Mouse (Mus musculus) ovary, postnatal 14 days (tissue): ENCODE measurements around the gene Gm10974.

Experiments
- DNase-seq: peaks from one replicate; pipeline ENCODE4 v3.0.0; 2022; ENCODE audit warnings: low spot score

The Gm10974 gene

GRCm38 (mm10) chr7:66365904-66366303, at the start of gene Gm10974:
TSS of gene Gm10974 (plus strand) at chr7:66365905.
- no peak for DNase-seq

DNA sequence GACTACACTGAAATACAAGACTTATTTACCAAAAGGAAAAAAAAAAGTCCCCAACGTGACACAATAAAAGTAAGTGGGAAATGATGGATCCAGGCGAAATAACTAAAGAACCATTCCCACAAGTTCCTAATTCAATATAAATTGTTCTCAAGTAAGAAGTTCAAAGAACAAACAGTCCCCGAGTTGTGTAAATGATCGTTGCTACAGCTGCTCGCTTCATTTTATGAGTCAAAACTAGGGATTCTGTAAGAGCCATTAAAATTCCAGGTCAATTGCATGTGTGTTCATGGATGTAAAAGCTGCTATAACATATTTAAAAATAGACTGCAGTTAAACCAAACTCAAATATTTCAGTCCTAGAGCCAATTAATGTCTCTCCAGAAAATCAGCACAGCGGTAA, 47.6 kb upstream of the Gm10974 start:
- DNase-seq = no peak

- DNase-seq = no peak
These were observed 44.7 kb upstream of the Gm10974 start for GRCm38 (mm10) chr7:66320996-66321395.

GRCm38 (mm10) chr7:66323252-66324015, 42.3 kb upstream of the Gm10974 start:
- no peak for DNase-seq

DNA sequence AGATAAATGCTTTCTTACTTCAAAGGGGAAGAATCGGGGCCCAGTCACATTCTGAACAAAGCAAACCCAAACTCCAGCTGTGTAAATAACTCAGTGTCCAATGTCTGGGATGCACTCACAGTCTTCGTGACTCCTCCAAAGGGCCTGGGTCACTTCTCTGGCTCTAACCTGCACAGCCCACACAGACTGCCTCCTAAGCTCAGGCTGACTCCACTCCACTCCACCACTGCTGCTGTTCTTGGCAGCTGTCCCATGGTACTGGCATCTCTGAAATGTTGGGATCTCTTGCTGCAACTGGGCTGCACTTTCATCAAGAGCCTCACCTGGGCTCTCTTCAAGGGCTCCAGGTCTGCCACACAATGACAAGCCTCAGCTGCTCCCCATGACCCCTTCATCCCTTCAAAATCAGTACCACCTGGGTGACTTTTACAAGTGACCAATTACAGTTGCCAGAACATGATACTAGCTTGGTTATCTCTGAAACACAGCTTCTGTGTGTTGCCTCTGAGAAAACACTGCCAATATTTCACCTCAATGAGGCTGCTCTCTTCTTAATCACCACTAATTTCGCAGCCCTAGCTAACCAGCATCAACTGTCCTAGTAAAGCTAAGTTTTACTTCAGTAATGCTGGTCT, 40.2 kb upstream of the Gm10974 start:
- DNase-seq = no peak

DNA sequence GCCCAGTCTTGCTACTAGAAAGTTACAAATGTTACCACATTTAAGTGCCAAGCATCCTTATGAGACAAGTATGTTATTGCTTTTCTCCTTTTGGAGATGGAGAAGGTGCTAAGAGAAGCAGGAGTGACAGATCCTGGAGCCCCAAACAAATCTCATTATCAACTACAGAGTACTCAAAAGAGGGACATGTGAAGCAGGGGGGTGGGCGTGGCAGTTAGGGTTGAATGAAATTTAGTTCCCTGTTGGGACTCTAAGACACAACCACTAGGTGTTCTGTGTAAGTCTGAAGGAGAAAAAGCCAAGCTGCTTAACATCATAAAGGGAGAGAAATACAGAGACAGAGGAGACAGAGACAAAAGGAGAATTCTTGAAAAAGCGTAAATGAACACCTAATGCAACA, 38.2 kb upstream of the Gm10974 start:
- DNase-seq = no peak

GRCm38 (mm10) chr7:66330610-66331009, 35.1 kb upstream of the Gm10974 start:
- DNase-seq = no peak

- DNase-seq = no peak
These were observed 33.4 kb upstream of the Gm10974 start for GRCm38 (mm10) chr7:66332340-66332739.

GRCm38 (mm10) chr7:66333906-66334500, 31.7 kb upstream of the Gm10974 start:
- no peak for DNase-seq

DNA sequence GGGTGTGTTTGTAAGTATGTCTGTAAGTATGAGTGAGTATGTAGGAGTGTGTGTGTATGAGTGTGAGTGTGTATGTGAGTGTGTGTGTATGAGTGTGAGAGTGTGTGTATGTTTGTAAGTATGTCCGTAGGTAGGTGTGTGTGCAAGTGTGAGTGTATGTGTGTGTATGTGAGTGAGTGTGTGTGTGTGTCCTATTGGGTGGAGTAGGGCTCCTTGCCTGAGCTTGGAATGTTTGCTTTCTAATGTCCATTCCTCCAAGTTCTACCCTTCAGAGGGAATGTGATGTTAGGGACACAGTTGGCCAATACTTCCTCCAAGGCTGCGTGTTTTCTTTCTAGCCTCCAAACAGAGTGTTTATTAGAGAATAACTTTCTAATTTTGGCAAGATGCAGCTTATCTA, 28.8 kb upstream of the Gm10974 start:
- DNase-seq = no peak

DNA sequence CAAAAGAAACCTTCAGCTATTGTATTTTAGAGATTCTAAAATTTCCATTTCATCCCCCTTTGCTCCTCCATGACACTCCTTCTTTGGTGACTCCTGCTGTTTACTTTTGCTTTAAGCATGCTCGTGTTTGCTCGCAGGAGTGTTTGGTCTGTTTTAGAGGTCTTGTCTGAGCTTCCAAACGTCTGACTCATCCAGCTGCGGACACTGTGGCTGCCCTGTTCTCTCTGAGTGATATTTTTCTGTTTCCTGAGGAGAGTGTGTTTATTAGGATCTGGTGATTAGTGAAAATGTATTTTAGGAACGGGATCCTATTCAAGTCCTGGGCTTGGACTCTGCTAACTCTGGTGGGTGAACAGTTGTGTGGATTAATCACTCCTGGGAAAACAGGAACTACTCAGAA, 26.1 kb upstream of the Gm10974 start:
- DNase-seq = peak; percentile 36

- DNase-seq = no peak
These were observed 25.7 kb upstream of the Gm10974 start for GRCm38 (mm10) chr7:66340044-66340443.

GRCm38 (mm10) chr7:66342323-66342722, 23.4 kb upstream of the Gm10974 start:
- DNase-seq = peak; percentile 73

DNA sequence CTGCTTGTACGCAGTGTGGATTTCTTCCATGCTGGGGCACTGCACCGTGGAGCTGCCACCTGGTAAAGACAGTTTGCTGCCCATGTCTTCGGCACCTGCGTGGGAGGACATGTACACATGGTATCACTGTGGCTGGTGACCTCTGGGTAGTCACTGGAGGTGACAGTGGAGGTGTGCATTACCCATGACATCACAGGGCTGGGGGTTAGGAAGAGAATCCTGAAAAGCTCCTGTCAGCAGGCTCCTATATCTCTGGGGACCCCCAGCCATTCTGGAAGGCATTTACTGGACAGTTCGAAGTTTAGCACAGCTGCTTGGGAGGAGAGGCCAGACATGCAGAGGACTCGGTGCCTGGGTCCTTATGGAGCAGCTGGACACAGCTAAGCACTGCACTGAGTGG, 22.9 kb upstream of the Gm10974 start:
- DNase-seq = no peak

- DNase-seq = no peak
These were observed 22.4 kb upstream of the Gm10974 start for GRCm38 (mm10) chr7:66343307-66343706.

DNA sequence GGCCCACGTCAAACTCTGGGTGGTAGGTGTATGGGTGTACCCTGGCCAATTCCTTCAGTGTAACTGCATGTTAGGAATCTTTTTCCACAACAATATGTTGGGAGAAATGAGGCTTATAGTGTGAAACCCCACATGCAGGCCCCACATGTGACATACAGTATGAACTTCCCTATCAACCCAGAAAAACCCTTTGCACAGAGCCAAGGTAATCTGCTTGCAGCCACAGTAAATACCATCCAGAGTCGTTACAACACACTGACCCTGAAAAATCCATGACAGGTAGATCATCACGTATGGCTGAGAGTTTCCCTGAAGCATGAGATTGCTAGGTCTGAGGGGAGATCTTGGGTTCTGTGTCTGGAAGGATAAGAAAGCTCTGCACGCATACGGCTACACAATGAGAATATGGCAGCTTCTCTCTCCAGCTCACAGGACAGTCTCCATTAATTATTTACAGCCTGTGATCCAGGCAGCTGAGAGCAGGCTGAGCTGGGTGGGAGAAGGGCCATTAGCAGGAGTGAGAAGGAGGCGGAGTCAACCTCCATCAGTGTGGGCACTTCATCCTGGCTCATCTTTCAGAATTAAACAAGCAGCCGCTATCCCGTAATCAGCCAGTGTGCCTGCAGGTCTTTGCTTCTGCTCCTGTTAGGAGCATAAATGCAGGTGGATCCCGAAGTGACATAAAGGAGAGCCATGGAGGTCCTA, 18.6 kb upstream of the Gm10974 start:
- DNase-seq = no peak

- no peak for DNase-seq
These were observed 17.1 kb upstream of the Gm10974 start for GRCm38 (mm10) chr7:66348588-66348987.

DNA sequence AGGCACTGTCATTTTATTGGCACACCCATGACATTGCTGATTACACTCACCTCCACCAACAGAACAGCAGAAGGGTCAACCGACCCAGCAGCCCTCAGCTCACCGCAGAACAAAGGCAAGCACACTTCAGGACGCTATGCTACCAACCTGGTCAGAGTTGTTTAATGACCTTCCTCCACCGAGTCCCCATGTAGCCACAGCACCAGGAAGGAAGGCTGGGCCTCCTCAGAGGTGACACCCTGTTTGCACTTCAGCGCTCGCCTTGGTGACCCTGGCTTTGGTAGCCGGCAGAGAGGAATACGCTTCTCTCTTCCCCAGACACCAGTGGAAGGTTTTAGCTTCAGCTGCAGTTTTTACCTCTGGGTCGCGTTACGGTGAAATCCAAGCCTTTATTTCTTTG, 16.0 kb upstream of the Gm10974 start:
- no peak for DNase-seq

- no peak for DNase-seq
These were observed 14.6 kb upstream of the Gm10974 start for GRCm38 (mm10) chr7:66351074-66351473.

DNA sequence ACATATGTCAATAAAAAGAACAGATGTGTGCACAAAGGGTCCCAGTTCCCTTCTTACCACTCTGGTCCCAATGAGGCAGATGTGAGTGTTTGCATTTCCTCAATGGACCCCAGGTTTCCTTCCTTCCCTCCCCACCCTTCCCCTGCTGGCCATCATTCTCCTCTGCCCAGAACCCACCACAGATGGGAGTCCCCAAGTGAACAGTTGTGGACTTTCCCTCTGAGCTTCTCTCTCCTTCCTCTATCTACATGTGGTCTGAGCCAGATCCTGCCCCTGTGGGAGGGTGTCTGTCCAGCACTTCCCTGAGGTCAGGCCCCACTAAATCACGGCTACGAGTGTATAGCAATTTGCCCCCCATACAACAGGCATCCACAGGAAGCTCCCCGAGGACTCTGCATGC, 10.8 kb upstream of the Gm10974 start:
- no peak for DNase-seq

DNA sequence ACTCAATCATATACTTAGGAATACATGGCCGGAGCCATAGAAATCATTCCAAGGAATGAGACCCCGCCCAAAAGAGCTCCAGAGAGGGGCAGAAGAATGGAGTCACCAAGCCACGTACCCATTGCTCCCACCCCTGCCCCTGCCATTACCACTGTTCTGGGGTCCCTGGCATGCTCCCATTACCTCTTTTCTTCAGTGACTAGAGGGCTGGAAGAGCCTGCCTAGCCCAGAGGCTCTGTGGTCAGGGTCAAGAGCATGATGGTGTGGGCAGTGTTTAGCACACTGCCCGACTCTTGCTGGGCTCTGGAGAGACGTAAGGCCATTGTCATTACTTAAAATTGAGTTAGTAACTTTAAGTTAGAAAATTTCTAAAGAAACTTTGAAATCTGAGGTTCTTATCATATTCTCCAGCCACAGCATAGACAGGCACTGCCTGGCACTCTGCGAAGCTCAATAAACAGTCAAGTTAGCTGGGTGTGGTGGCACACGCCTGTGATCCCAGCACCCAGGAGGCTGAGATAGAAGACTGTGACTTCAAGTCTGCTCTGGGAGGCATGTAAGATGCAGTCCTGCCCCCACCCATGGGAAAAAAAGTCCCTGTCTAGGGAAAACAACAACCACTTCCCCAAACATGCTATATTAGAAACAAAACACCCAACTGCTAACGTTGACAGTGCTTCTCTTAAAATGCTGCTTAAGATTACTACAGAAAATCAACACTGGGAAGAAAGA, 9.7 kb upstream of the Gm10974 start:
- DNase-seq = no peak

- DNase-seq = no peak
These were observed 7.2 kb upstream of the Gm10974 start for GRCm38 (mm10) chr7:66358461-66358860.
